Mouse (Mus musculus) stomach, postnatal 0 days (tissue): ENCODE results near the gene Wfdc1.

ENCODE experiments used
- CTCF ChIP-seq: IDR thresholded peaks from 2 replicates; pipeline ENCODE4 v1.5.1; 2016; ENCODE audit warnings: antibody characterized with exemption, low read depth, mild to moderate bottlenecking, moderate library complexity
- EP300 ChIP-seq: optimal IDR thresholded peaks from 2 replicates; pipeline ENCODE3; 2016; ENCODE audit warnings: antibody characterized with exemption

DNA sequence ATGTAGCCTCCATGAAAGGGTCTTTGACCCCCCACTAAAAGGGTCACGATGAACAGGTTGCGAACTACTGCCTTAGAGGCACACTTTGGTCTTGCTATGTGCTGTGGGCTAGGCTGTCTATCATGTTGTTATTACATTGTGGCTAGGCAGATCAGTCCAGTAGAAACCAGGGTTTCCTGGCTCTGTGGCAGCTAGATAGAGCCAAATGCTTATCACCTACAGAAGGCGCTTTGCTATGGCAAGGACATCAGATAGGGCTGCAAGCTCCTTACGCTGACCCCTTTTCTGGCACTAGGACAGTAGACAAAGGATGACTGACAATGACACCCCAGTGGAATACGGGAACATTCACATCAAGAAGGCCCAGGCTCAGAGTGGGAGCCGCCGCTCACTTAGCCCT lies 39.0 kb upstream of the Wfdc1 start:
- no peak for TF ChIP-seq CTCF
- TF ChIP-seq EP300 = no peak
